Mouse (Mus musculus): ENCODE measurements at regions not wholly inside any gene's neighbourhood (a gene's known extent, or its start where the extent isn't known, plus 50 kb on each side); places are given as distances from the start of the nearest gene placed in this dataset.

- 75% methylated on average over 2 of the region's 2 CpGs for WGBS
- ATAC-seq (ENCODE audit: borderline replicate concordance, extremely low read depth, low FRiP score, low TSS enrichment): no peak
- Histone ChIP-seq H3K27ac (no peak overlapping the region), H3K4me3 (no peak overlapping the region), H3K27me3 (no peaks in the 10 kb centered on the region), H3K9me3 (no peaks in the 10 kb centered on the region), H3K9ac (no peak overlapping the region), H3K4me2 (no peak overlapping the region), H3K36me3 (no peaks in the 10 kb centered on the region), H3K4me1 (no peaks in the 10 kb centered on the region)
Observed at GRCm38 (mm10) chr12:16260501-16260900, 350.3 kb downstream of the Lpin1 start.

DNA sequence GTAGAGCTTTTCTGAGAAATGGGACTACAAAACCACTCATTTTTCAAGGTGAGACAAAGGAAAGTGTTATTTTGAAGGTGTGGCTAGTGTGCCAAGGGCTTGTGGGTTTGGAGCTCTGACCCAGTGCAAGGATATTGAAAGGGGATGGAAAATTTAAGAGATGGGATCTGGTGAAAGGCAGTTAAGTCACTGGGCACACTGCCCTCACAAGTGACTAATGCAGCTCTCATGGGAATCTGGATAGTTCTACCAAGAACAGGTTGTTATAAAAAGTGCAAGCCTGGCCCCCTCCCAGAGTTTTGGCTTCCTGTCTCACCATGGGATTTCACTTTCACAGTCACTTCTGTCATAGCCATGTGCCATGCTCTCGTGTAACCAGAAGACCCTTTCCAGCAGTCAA is 360.1 kb downstream of the Lpin1 start:
- Histone ChIP-seq H3K4me2 (no peak overlapping the region), H3K4me1 (no peaks in the 10 kb centered on the region), H3K9ac (no peak overlapping the region), H3K4me3 (no peak overlapping the region), H3K27me3 (no peaks in the 10 kb centered on the region), H3K27ac (no peak overlapping the region), H3K9me3 (no peaks in the 10 kb centered on the region), H3K36me3 (no peaks in the 10 kb centered on the region)
- 64% methylated on average over 1 of the region's 1 CpGs for WGBS
- no peak for ATAC-seq (ENCODE audit: borderline replicate concordance, extremely low read depth, low FRiP score, low TSS enrichment)

DNA sequence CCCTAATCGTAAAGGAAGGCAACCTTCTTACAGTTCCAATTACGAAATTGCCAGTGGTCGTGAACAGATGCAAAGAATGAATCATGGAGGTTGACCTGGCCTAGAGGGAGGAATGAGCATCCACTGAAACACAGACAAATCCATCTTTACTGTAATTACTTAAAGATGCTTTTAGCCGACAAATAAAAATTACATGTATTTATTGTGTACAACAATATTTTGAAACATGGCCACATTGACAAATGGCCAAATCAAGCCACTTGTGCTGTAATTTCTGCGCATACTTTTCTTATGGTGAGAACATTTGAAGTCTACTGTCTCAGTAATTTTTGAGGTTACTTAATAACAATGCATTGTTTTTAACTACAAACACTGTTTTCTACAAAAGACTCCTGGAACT is 360.7 kb downstream of the Lpin1 start:
- H3K36me3 ChIP-seq: no peaks in the 10 kb centered on the region
- WGBS: 82% methylated on average over 5 of the region's 5 CpGs
- H3K4me2 ChIP-seq: no peak overlapping the region
- no peak overlapping the region for H3K4me3 ChIP-seq
- no peaks in the 10 kb centered on the region for H3K4me1 ChIP-seq
- no peaks in the 10 kb centered on the region for H3K9me3 ChIP-seq
- ATAC-seq (ENCODE audit: borderline replicate concordance, extremely low read depth, low FRiP score, low TSS enrichment): no peak
- H3K27ac ChIP-seq: no peak overlapping the region
- no peak overlapping the region for H3K9ac ChIP-seq
- no peaks in the 10 kb centered on the region for H3K27me3 ChIP-seq

GRCm38 (mm10) chr12:16239792-16240191 is 371.0 kb downstream of the Lpin1 start:
- H3K27ac ChIP-seq: no peak overlapping the region
- H3K4me3 ChIP-seq: no peak overlapping the region
- no peaks in the 10 kb centered on the region for H3K4me1 ChIP-seq
- H3K9ac ChIP-seq: no peak overlapping the region
- H3K4me2 ChIP-seq: no peak overlapping the region
- WGBS: 55% methylated on average over 5 of the region's 5 CpGs
- no peaks in the 10 kb centered on the region for H3K27me3 ChIP-seq
- no peaks in the 10 kb centered on the region for H3K9me3 ChIP-seq
- ATAC-seq (ENCODE audit: borderline replicate concordance, extremely low read depth, low FRiP score, low TSS enrichment): no peak
- H3K36me3 ChIP-seq: no peaks in the 10 kb centered on the region

DNA sequence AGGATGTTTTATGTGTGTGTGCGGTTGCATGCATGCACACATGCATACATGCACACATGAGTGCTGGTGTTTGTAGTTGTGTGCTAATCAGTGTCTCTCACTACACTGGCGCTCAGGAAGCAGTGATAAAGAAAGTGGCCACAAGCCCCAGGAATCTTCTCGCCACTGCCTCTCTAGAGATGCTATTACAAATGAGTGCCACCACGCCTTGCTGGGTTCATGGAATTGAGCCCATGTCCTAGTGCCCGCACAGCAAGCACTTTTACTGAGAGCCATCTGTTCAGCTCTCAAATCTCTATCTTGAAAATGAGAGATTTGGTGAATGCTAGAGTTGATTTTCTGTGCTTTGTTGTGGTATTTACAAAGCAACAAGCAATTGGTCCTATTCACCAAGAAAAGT is 373.3 kb downstream of the Lpin1 start:
- Histone ChIP-seq H3K27me3 (no peaks in the 10 kb centered on the region), H3K4me3 (no peak overlapping the region), H3K4me1 (no peaks in the 10 kb centered on the region), H3K36me3 (no peaks in the 10 kb centered on the region), H3K4me2 (no peak overlapping the region), H3K9me3 (no peaks in the 10 kb centered on the region), H3K27ac (no peak overlapping the region), H3K9ac (no peak overlapping the region)
- 77% methylated on average over 5 of the region's 5 CpGs for WGBS
- ATAC-seq (ENCODE audit: borderline replicate concordance, extremely low read depth, low FRiP score, low TSS enrichment): no peak

DNA sequence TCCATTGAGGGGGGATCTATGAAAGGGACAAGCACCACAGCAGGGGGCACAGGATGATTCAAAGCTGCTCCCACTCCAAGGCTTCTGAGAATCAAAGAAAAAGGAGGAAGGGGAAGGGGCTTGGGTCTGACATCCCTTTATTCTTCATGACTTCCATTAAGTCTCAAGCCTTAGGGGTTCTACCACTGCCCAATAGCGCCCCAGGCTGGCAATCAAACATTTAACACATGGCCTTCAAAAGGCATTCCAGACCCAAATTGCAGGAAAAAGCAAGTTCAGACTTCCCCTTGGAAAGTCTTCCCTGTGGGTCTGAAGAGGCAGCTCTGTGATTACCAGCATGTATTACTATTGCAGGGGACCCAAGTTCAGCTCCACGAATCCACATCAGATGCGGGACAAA is 377.2 kb downstream of the Lpin1 start:
- Histone ChIP-seq H3K9ac (no peak overlapping the region), H3K4me2 (no peak overlapping the region), H3K4me3 (no peak overlapping the region), H3K9me3 (no peaks in the 10 kb centered on the region), H3K27me3 (no peaks in the 10 kb centered on the region), H3K4me1 (no peaks in the 10 kb centered on the region), H3K27ac (no peak overlapping the region), H3K36me3 (no peaks in the 10 kb centered on the region)
- no peak for ATAC-seq (ENCODE audit: borderline replicate concordance, extremely low read depth, low FRiP score, low TSS enrichment)
- 89% methylated on average over 3 of the region's 3 CpGs for WGBS

- H3K4me3 ChIP-seq: no peak overlapping the region
- H3K27ac ChIP-seq: no peak overlapping the region
- 80% methylated on average over 8 of the region's 8 CpGs for WGBS
- no peaks in the 10 kb centered on the region for H3K9me3 ChIP-seq
- no peaks in the 10 kb centered on the region for H3K4me1 ChIP-seq
- ATAC-seq (ENCODE audit: borderline replicate concordance, extremely low read depth, low FRiP score, low TSS enrichment): no peak
- H3K27me3 ChIP-seq: no peaks in the 10 kb centered on the region
- no peaks in the 10 kb centered on the region for H3K36me3 ChIP-seq
- H3K4me2 ChIP-seq: no peak overlapping the region
- no peak overlapping the region for H3K9ac ChIP-seq
Observed at GRCm38 (mm10) chr12:16232828-16233227, 377.9 kb downstream of the Lpin1 start.

GRCm38 (mm10) chr12:16232051-16232450 is 378.7 kb downstream of the Lpin1 start:
- no peak overlapping the region for H3K9ac ChIP-seq
- no peak for ATAC-seq (ENCODE audit: borderline replicate concordance, extremely low read depth, low FRiP score, low TSS enrichment)
- H3K27me3 ChIP-seq: no peaks in the 10 kb centered on the region
- no peaks in the 10 kb centered on the region for H3K9me3 ChIP-seq
- no peak overlapping the region for H3K27ac ChIP-seq
- no peak overlapping the region for H3K4me3 ChIP-seq
- WGBS: 76% methylated on average over 2 of the region's 2 CpGs
- H3K36me3 ChIP-seq: no peaks in the 10 kb centered on the region
- H3K4me2 ChIP-seq: no peak overlapping the region
- H3K4me1 ChIP-seq: no peaks in the 10 kb centered on the region

DNA sequence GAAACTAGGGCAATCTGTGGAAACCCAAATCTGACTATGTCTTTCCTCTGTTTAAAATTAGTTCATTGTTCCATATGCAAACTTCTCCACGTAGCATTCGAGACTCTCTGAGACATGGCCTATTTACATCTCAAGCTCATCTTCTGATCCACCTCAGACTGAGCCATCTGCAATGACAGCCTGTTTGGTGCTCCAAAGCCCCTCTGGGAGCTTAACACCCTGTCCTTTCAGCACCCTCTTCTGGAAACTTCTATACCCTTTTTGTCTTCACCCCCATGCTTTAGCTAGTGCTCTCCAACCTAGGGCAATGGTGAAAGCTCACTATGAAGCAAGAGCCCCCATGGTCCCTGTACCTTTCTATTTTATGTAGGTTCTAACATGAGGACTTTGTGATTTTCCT is 379.7 kb downstream of the Lpin1 start:
- H3K4me2 ChIP-seq: no peak overlapping the region
- no peaks in the 10 kb centered on the region for H3K27me3 ChIP-seq
- H3K4me3 ChIP-seq: no peak overlapping the region
- no peaks in the 10 kb centered on the region for H3K36me3 ChIP-seq
- H3K9ac ChIP-seq: no peak overlapping the region
- H3K27ac ChIP-seq: no peak overlapping the region
- 86% methylated on average over 2 of the region's 2 CpGs for WGBS
- H3K4me1 ChIP-seq: no peaks in the 10 kb centered on the region
- no peaks in the 10 kb centered on the region for H3K9me3 ChIP-seq
- no peak for ATAC-seq (ENCODE audit: borderline replicate concordance, extremely low read depth, low FRiP score, low TSS enrichment)

DNA sequence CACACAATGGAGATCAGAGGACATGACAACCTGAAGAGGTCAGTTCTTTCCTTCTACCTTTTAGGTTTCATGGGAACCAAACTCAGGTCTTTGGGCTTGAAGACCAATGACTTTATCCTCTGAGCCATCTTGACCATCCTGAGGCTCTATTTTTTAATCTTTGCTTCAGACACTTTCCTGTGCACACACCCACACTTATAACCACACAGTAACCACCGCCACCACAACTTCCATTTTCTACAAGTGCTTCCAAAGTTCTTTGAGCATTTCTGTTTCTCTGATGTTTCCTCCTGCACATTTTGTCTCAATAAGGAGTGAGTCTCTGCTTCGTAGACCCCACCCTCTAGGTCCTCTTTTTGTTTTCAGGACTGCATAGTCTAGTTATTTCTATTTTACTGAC is 385.3 kb downstream of the Lpin1 start:
- 84% methylated on average over 2 of the region's 2 CpGs for WGBS
- no peak overlapping the region for H3K4me2 ChIP-seq
- ATAC-seq (ENCODE audit: borderline replicate concordance, extremely low read depth, low FRiP score, low TSS enrichment): no peak
- no peaks in the 10 kb centered on the region for H3K36me3 ChIP-seq
- no peak overlapping the region for H3K27ac ChIP-seq
- no peaks in the 10 kb centered on the region for H3K27me3 ChIP-seq
- no peaks in the 10 kb centered on the region for H3K9me3 ChIP-seq
- no peak overlapping the region for H3K9ac ChIP-seq
- no peaks in the 10 kb centered on the region for H3K4me1 ChIP-seq
- no peak overlapping the region for H3K4me3 ChIP-seq

DNA sequence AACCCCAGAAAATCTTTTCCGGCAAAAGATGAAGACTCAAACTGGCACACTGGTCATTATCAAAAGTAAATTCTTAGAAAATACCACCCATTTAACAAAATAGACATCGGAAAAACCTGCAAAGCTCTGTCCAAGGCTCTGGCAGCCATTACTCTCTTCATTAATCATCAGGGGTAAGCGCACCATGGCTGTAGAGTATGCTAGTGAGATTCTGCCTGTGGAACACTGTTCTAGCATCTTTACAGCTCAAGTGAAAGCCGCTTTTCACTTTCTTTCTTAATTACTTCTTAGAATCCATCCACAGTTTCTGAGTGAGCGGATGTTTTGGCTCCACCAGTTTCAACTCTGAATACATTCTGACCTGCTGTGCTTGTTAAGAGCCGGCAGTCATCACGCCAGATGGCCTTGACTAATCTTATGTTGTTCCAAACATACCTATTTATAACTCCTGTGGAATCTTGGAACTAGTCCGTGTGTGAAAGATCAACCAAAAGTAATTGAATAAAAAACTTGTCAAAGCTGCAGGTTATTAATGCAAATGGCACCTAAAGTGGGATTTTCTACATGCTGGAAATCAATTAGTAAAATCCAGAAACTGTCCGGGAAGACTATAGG is 387.8 kb downstream of the Lpin1 start:
- H3K4me3 ChIP-seq: no peak overlapping the region
- WGBS: 70% methylated on average over 9 of the region's 9 CpGs
- no peak overlapping the region for H3K4me2 ChIP-seq
- no peak overlapping the region for H3K9ac ChIP-seq
- H3K27ac ChIP-seq: no peak overlapping the region
- no peak for ATAC-seq (ENCODE audit: borderline replicate concordance, extremely low read depth, low FRiP score, low TSS enrichment)
- no peaks in the 10 kb centered on the region for H3K4me1 ChIP-seq
- H3K27me3 ChIP-seq: no peaks in the 10 kb centered on the region
- H3K9me3 ChIP-seq: no peaks in the 10 kb centered on the region
- no peaks in the 10 kb centered on the region for H3K36me3 ChIP-seq

DNA sequence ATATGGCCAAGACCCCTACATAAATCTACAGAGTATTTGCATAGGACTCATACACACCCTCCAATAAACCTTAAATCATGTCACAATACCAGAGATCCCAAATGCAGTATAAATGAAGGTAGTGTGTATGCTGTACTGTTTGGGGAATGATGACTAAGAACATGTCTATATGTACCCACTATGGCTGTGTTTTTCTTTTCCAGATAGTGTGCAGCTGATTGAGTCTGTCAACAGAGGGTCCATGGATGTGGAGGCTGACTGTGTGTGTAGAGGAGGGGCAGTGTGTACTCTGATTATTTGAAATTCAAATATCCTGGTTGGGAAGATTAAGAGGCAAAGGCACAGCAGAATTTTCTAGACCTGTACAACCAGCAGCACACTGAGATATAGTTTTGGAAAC is 388.6 kb downstream of the Lpin1 start:
- Histone ChIP-seq H3K9me3 (no peaks in the 10 kb centered on the region), H3K4me3 (no peak overlapping the region), H3K4me2 (no peak overlapping the region), H3K9ac (no peak overlapping the region), H3K4me1 (no peaks in the 10 kb centered on the region), H3K27me3 (no peaks in the 10 kb centered on the region), H3K36me3 (no peaks in the 10 kb centered on the region), H3K27ac (no peak overlapping the region)
- no peak for ATAC-seq (ENCODE audit: borderline replicate concordance, extremely low read depth, low FRiP score, low TSS enrichment)

GRCm38 (mm10) chr12:16221142-16221541 is 389.6 kb downstream of the Lpin1 start:
- H3K27me3 ChIP-seq: no peaks in the 10 kb centered on the region
- H3K4me1 ChIP-seq: no peaks in the 10 kb centered on the region
- no peak overlapping the region for H3K27ac ChIP-seq
- no peak for ATAC-seq (ENCODE audit: borderline replicate concordance, extremely low read depth, low FRiP score, low TSS enrichment)
- H3K9me3 ChIP-seq: no peaks in the 10 kb centered on the region
- H3K4me3 ChIP-seq: no peak overlapping the region
- no peak overlapping the region for H3K9ac ChIP-seq
- WGBS: 82% methylated on average over 1 of the region's 1 CpGs
- no peaks in the 10 kb centered on the region for H3K36me3 ChIP-seq
- H3K4me2 ChIP-seq: no peak overlapping the region
